In the genomic region with DNA sequence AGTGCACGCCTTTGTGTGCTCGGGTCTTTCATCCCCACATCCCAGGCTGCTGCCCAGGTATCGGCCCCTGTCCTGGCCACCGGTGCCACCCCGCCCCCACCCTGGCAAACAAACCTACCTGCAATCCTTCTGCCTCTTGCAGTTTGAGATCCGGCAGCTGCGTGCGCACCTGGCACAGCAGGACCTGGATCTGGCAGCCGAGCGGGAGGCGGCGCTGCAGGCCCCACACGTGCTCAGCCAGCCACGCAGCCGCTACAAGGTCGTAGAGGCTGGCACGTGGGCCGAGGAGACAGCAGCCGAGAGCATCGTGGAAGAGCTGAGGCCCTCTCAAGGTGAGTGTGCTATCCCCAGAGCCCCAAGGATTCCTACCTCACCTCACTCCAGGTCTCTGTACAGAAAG, we compare ENCODE assay signal across 8 mouse cellular contexts.
DNase-seq lines count a peak whose midpoint lies in the region; ATAC-seq and TF ChIP-seq lines count a peak whose summit lies in the region.

No protein-coding gene starts in this region.

- H3K27me3 ChIP-seq in embryonic facial prominence, embryonic 12.5 days: no peaks in the 10 kb centered on the region
- no peaks in the 10 kb centered on the region for H3K27me3 ChIP-seq in testis, adult 2 months (ENCODE audit: control insufficient read depth, insufficient read depth, low read length)

- 17% methylated on average over 20 of the region's 20 CpGs for WGBS in embryonic facial prominence, embryonic 12.5 days
- 26% methylated on average over 20 of the region's 20 CpGs for WGBS in lung, adult 2 months

- H3K9ac ChIP-seq in embryonic facial prominence, embryonic 12.5 days: no peak overlapping the region

- TF ChIP-seq POLR2A in lung, adult 2 months (IDR thresholded peaks at IDR 0.05; ENCODE audit: borderline replicate concordance, extremely low read depth, low read depth, low read length): no peak
- TF ChIP-seq POLR2A in testis, adult 2 months (IDR thresholded peaks at IDR 0.05; ENCODE audit: control insufficient read depth, low read depth, low read length): no peak

- peak; percentile 66 for DNase-seq in adrenal gland, adult 2 months
- peak; percentile 40 for DNase-seq in kidney, adult 18-20 months
- peak; percentile 25 for DNase-seq in lung, adult 2 months
- no peak for DNase-seq in cerebellum, adult 18-20 months
- DNase-seq in frontal cortex, adult 2 months (ENCODE audit: extremely low spot score in 1 of 2, low spot score in 1 of 2): no peak
- no peak for DNase-seq in cerebellum, postnatal 25 days

- TF ChIP-seq CTCF in lung, adult 2 months (IDR thresholded peaks at IDR 0.05; ENCODE audit: insufficient read depth, low read length): no peak
- TF ChIP-seq CTCF in testis, adult 2 months (IDR thresholded peaks at IDR 0.05; ENCODE audit: control insufficient read depth, insufficient read depth, insufficient replicate concordance, low read depth, low read length): no peak

- H3K4me1 ChIP-seq in embryonic facial prominence, embryonic 12.5 days: peaks cover 3% of the 10 kb centered on the region; the same call in 1 of the 2 replicates
- no peaks in the 10 kb centered on the region for H3K4me1 ChIP-seq in lung, adult 2 months (ENCODE audit: control insufficient read depth, insufficient read depth, low read length)
- H3K4me1 ChIP-seq in testis, adult 2 months (ENCODE audit: control insufficient read depth, insufficient read depth, low read length): peaks cover 14% of the 10 kb centered on the region

- H3K27ac ChIP-seq in embryonic facial prominence, embryonic 12.5 days: no peak overlapping the region
- H3K27ac ChIP-seq in testis, adult 2 months (ENCODE audit: control insufficient read depth, insufficient read depth, low read depth, low read length): no peak overlapping the region

- ATAC-seq in embryonic facial prominence, embryonic 12.5 days (ENCODE audit: insufficient number of reproducible peaks, insufficient read depth, low FRiP score, low TSS enrichment): 0 out of 2 replicates have a peak, but pooled peaks have one; percentile 11

- peak overlapping the region; percentile 28; the same call in 1 of the 2 replicates for H3K4me2 ChIP-seq in embryonic facial prominence, embryonic 12.5 days (replicated peaks)

- H3K4me3 ChIP-seq in embryonic facial prominence, embryonic 12.5 days: no peak overlapping the region
- no peak overlapping the region for H3K4me3 ChIP-seq in lung, adult 2 months (replicated peaks; ENCODE audit: extremely low read depth, low read depth, low read length)
- peak overlapping the region; percentile 9; the same call in 1 of the 2 replicates for H3K4me3 ChIP-seq in testis, adult 2 months (ENCODE audit: control insufficient read depth, low read depth, low read length)

- no peaks in the 10 kb centered on the region for H3K9me3 ChIP-seq in embryonic facial prominence, embryonic 12.5 days

- H3K36me3 ChIP-seq in embryonic facial prominence, embryonic 12.5 days: no peaks in the 10 kb centered on the region
- no peaks in the 10 kb centered on the region for H3K36me3 ChIP-seq in testis, adult 2 months (ENCODE audit: control insufficient read depth, insufficient read depth, low read length)

Comparison
In these comparisons a context has a peak if more than half of its experiments do, and no peak if none do; other contexts are left out.
1. DNase-seq: peak in adrenal gland, adult 2 months (single experiment), kidney, adult 18-20 months (single experiment) and lung, adult 2 months (single experiment); none in cerebellum, adult 18-20 months (0 of 2), frontal cortex, adult 2 months (0 of 2) and cerebellum, postnatal 25 days (0 of 2).